Mouse (Mus musculus): ENCODE data around the gene C3.

GRCm38 (mm10) chr17:57248771-57249170, 20.8 kb upstream of the C3 start:
- no peak for TF ChIP-seq CTCF (IDR thresholded peaks at IDR 0.05)
- no peak for TF ChIP-seq POLR2A (IDR thresholded peaks at IDR 0.05; ENCODE audit: insufficient read depth, low read depth, low read length)
- no peak for TF ChIP-seq EP300 (IDR thresholded peaks at IDR 0.05; ENCODE audit: insufficient read depth, low read depth, low read length)

Measured in heart, adult 2 months (tissue).